Mouse (Mus musculus): ENCODE data around the gene Tmcc3. TPM values are rescaled to one million over a fixed set of nuclear protein-coding genes. Genes with fewer than 3 reads are reported as not detected.
"Not testable (repeated sequence)": the region's sequence is repeated elsewhere in the genome, so short reads cannot be mapped to it uniquely, and the experiment has no call there.

The Tmcc3 gene
- total RNA-seq, 2 experiments from 2014 or later, result 30.9 to 34.0 TPM

GRCm38 (mm10) chr10:94530079-94530478 lies 218.3 kb downstream of the Tmcc3 start:
- no peak for DNase-seq
- intact Hi-C loops (cut with DNase I), result no loop called here

GRCm38 (mm10) chr10:94531482-94531881 lies 219.7 kb downstream of the Tmcc3 start:
- intact Hi-C loops (cut with DNase I), result no loop called here
- DNase-seq, result no peak

- DNase-seq, result no peak
- intact Hi-C loops (cut with DNase I), result no loop called here
Observed at GRCm38 (mm10) chr10:94533081-94533724, 221.5 kb downstream of the Tmcc3 start.

- intact Hi-C loops (cut with DNase I), result not testable (repeated sequence)
Observed at GRCm38 (mm10) chr10:94538623-94539022, 226.9 kb downstream of the Tmcc3 start.

GRCm38 (mm10) chr10:94540241-94540640 lies 228.5 kb downstream of the Tmcc3 start:
- no peak for DNase-seq
- intact Hi-C loops (cut with DNase I), result no loop called here

More at GRCm38 (mm10) chr10:94538623-94539022, 226.9 kb downstream of the Tmcc3 start:
- not testable (repeated sequence) for DNase-seq

GRCm38 (mm10) chr10:94543956-94544355 lies 232.2 kb downstream of the Tmcc3 start:
- DNase-seq, result no peak
- intact Hi-C loops (cut with DNase I), result no loop called here

- intact Hi-C loops (cut with DNase I), result no loop called here
- no peak for DNase-seq
Observed at GRCm38 (mm10) chr10:94544803-94545202, 233.1 kb downstream of the Tmcc3 start.

- intact Hi-C loops (cut with DNase I), result no loop called here
- DNase-seq, result peak; percentile 64 to 68
Observed at GRCm38 (mm10) chr10:94545259-94546019, 233.7 kb downstream of the Tmcc3 start.

GRCm38 (mm10) chr10:94546617-94547016 lies 234.9 kb downstream of the Tmcc3 start:
- intact Hi-C loops (cut with DNase I), result no loop called here
- DNase-seq, result no peak

GRCm38 (mm10) chr10:94549511-94550232 lies 237.9 kb downstream of the Tmcc3 start:
- peak; percentile 61 to 73 for DNase-seq
- intact Hi-C loops (cut with DNase I), result no loop called here

GRCm38 (mm10) chr10:94550649-94551048 lies 238.9 kb downstream of the Tmcc3 start:
- DNase-seq, result no peak

GRCm38 (mm10) chr10:94551065-94551464 lies 239.3 kb downstream of the Tmcc3 start:
- intact Hi-C loops (cut with DNase I), result no loop called here
- DNase-seq, result no peak

More at GRCm38 (mm10) chr10:94550649-94551048, 238.9 kb downstream of the Tmcc3 start:
- intact Hi-C loops (cut with DNase I), result no loop called here

- intact Hi-C loops (cut with DNase I), result no loop called here
- no peak for DNase-seq
Observed at GRCm38 (mm10) chr10:94551511-94551910, 239.8 kb downstream of the Tmcc3 start.

- no peak for DNase-seq
Observed at GRCm38 (mm10) chr10:94551924-94552523, 240.3 kb downstream of the Tmcc3 start.

GRCm38 (mm10) chr10:94555394-94555793 lies 243.6 kb downstream of the Tmcc3 start:
- no peak for DNase-seq
- intact Hi-C loops (cut with DNase I), result no loop called here

More at GRCm38 (mm10) chr10:94551924-94552523, 240.3 kb downstream of the Tmcc3 start:
- intact Hi-C loops (cut with DNase I), result no loop called here

GRCm38 (mm10) chr10:94557428-94558149 lies 245.8 kb downstream of the Tmcc3 start:
- intact Hi-C loops (cut with DNase I), result no loop called here

GRCm38 (mm10) chr10:94558826-94559225 lies 247.1 kb downstream of the Tmcc3 start:
- intact Hi-C loops (cut with DNase I), result no loop called here
- DNase-seq, result no peak

More at GRCm38 (mm10) chr10:94557428-94558149, 245.8 kb downstream of the Tmcc3 start:
- DNase-seq, result no peak

- intact Hi-C loops (cut with DNase I), result loop anchor here (5.0 kb wide), 1 partner anchor 44 kb away; no protein-coding TSS in a partner anchor
- peak; percentile 52 to 58 for DNase-seq
Observed at GRCm38 (mm10) chr10:94561351-94561750, 249.6 kb downstream of the Tmcc3 start.

- peak in 1 of 2 experiments; percentile 54 for DNase-seq
- intact Hi-C loops (cut with DNase I), result loop anchor here (5.0 kb wide), 1 partner anchor 45 kb away; no protein-coding TSS in a partner anchor
Observed at GRCm38 (mm10) chr10:94562188-94562587, 250.4 kb downstream of the Tmcc3 start.

- intact Hi-C loops (cut with DNase I), result loop anchor here (5.0 kb wide), 1 partner anchor 46 kb away; no protein-coding TSS in a partner anchor
- no peak for DNase-seq
Observed at GRCm38 (mm10) chr10:94562991-94563390, 251.2 kb downstream of the Tmcc3 start.

Measured in heart, postnatal 10 days (tissue).